Mouse (Mus musculus) stomach, postnatal 0 days (tissue): ENCODE data around the gene Cntln.

ENCODE experiments used
- CTCF ChIP-seq: IDR thresholded peaks from 2 replicates; pipeline ENCODE4 v1.5.1; 2016; ENCODE audit warnings: antibody characterized with exemption, low read depth, mild to moderate bottlenecking, moderate library complexity
- EP300 ChIP-seq: optimal IDR thresholded peaks from 2 replicates; pipeline ENCODE3; 2016; ENCODE audit warnings: antibody characterized with exemption

DNA sequence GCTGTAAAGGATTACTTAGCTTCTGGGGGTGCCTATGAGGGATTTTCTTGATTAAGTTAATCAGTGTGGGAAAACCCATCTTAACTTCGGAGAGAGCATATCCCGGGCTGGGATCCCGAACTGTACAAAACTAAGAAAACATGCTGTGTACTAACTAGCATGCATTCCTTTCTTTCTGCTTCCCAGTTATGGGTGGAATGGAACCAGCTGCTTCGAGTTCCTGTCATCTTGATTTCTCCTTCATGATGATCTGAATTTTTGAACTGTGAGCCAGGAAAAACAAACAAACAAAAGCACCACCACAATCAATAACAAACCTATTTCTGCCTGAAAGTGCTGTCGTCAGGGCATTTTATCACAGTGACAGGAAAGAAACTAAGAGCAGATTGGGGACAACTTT, 265.6 kb downstream of the Cntln start:
- TF ChIP-seq EP300: no peak
- no peak for TF ChIP-seq CTCF
